Mouse (Mus musculus): Measurements from ENCODE around the gene Araf. TPM values are rescaled to one million over a fixed set of nuclear protein-coding genes. Genes with fewer than 3 reads are reported as not detected.

The Araf gene
- polyA plus RNA-seq (2015; fragmentation: Nextera tagmentation; extraction: Ambion mirVana), result 97.5 and 110 TPM in 2 replicates

GRCm38 (mm10) chrX:20797681-20798080, at the start of gene Araf:
Gene Araf, plus strand, starts transcription at chrX:20797814.
- H3K36me3 ChIP-seq, result no peaks in the 10 kb centered on the region
- H3K9me3 ChIP-seq, result no peaks in the 10 kb centered on the region
- peak within 1 kb of the TSS; percentile 81 for H3K27ac ChIP-seq
- no peaks in the 10 kb centered on the region for H3K27me3 ChIP-seq (replicated peaks)
- peak within 1 kb of the TSS; percentile 40 for H3K4me3 ChIP-seq (replicated peaks)
- WGBS, result 39% methylated on average over 7 of the region's 7 CpGs
- peak within 1 kb of the TSS; percentile 54 for H3K4me2 ChIP-seq (replicated peaks)
- H3K9ac ChIP-seq, result peak within 1 kb of the TSS; percentile 52
- no peaks in the 10 kb centered on the region for H3K4me1 ChIP-seq (replicated peaks)
- peak; percentile 70 for ATAC-seq

- no peak overlapping the region for H3K27ac ChIP-seq
- no peak overlapping the region for H3K4me3 ChIP-seq (replicated peaks)
- H3K36me3 ChIP-seq, result no peaks in the 10 kb centered on the region
- no peak overlapping the region for H3K4me2 ChIP-seq (replicated peaks)
- no peaks in the 10 kb centered on the region for H3K27me3 ChIP-seq (replicated peaks)
- H3K9ac ChIP-seq, result no peak overlapping the region
- H3K9me3 ChIP-seq, result no peaks in the 10 kb centered on the region
- no peaks in the 10 kb centered on the region for H3K4me1 ChIP-seq (replicated peaks)
- 74% methylated on average over 2 of the region's 2 CpGs for WGBS
- ATAC-seq, result no peak
Observed at GRCm38 (mm10) chrX:20748829-20749228, 48.8 kb upstream of the Araf start.

- Histone ChIP-seq H3K27me3 (replicated peaks) (no peaks in the 10 kb centered on the region), H3K9ac (no peak overlapping the region), H3K4me1 (replicated peaks) (no peaks in the 10 kb centered on the region), H3K4me2 (replicated peaks) (no peak overlapping the region), H3K27ac (no peak overlapping the region), H3K4me3 (replicated peaks) (no peak overlapping the region), H3K9me3 (no peaks in the 10 kb centered on the region), H3K36me3 (no peaks in the 10 kb centered on the region)
- no peak for ATAC-seq
- WGBS, result 74% methylated on average over 4 of the region's 4 CpGs
Observed at GRCm38 (mm10) chrX:20761201-20761600, 36.4 kb upstream of the Araf start.

- Histone ChIP-seq H3K4me2 (replicated peaks) (no peak overlapping the region), H3K9me3 (no peaks in the 10 kb centered on the region), H3K36me3 (no peaks in the 10 kb centered on the region), H3K4me3 (replicated peaks) (no peak overlapping the region), H3K27me3 (replicated peaks) (no peaks in the 10 kb centered on the region), H3K27ac (no peak overlapping the region), H3K9ac (no peak overlapping the region), H3K4me1 (replicated peaks) (no peaks in the 10 kb centered on the region)
- WGBS, result 0% methylated on average over 1 of the region's 1 CpGs
- ATAC-seq, result peak; percentile 59; the same call in 1 of the 2 replicates
Observed at GRCm38 (mm10) chrX:20770697-20771381, 26.8 kb upstream of the Araf start.

- H3K36me3 ChIP-seq, result no peaks in the 10 kb centered on the region
- no peak overlapping the region for H3K4me3 ChIP-seq (replicated peaks)
- H3K27ac ChIP-seq, result no peak overlapping the region
- no peak for ATAC-seq
- no peaks in the 10 kb centered on the region for H3K27me3 ChIP-seq (replicated peaks)
- H3K4me1 ChIP-seq (replicated peaks), result no peaks in the 10 kb centered on the region
- H3K4me2 ChIP-seq (replicated peaks), result no peak overlapping the region
- H3K9me3 ChIP-seq, result no peaks in the 10 kb centered on the region
- H3K9ac ChIP-seq, result no peak overlapping the region
- 54% methylated on average over 2 of the region's 2 CpGs for WGBS
Observed at GRCm38 (mm10) chrX:20771666-20772065, 25.9 kb upstream of the Araf start.

GRCm38 (mm10) chrX:20775271-20776016, 22.2 kb upstream of the Araf start:
- H3K9ac ChIP-seq, result no peak overlapping the region
- no peaks in the 10 kb centered on the region for H3K9me3 ChIP-seq
- no peaks in the 10 kb centered on the region for H3K36me3 ChIP-seq
- no peaks in the 10 kb centered on the region for H3K27me3 ChIP-seq (replicated peaks)
- no peak overlapping the region for H3K27ac ChIP-seq
- 0 out of 2 replicates have a peak overlapping the region, but pooled peaks have one; percentile 11 for H3K4me2 ChIP-seq (replicated peaks)
- H3K4me3 ChIP-seq (replicated peaks), result no peak overlapping the region
- ATAC-seq, result no peak
- 53% methylated on average over 19 of the region's 19 CpGs for WGBS
- no peaks in the 10 kb centered on the region for H3K4me1 ChIP-seq (replicated peaks)

GRCm38 (mm10) chrX:20777619-20778018, 20.0 kb upstream of the Araf start:
- H3K36me3 ChIP-seq, result no peaks in the 10 kb centered on the region

GRCm38 (mm10) chrX:20787309-20787708, 10.3 kb upstream of the Araf start:
- H3K4me2 ChIP-seq (replicated peaks), result no peak overlapping the region
- H3K9ac ChIP-seq, result no peak overlapping the region
- no peaks in the 10 kb centered on the region for H3K9me3 ChIP-seq
- no peak overlapping the region for H3K27ac ChIP-seq
- H3K36me3 ChIP-seq, result no peaks in the 10 kb centered on the region
- H3K4me1 ChIP-seq (replicated peaks), result no peaks in the 10 kb centered on the region
- no peaks in the 10 kb centered on the region for H3K27me3 ChIP-seq (replicated peaks)
- H3K4me3 ChIP-seq (replicated peaks), result no peak overlapping the region
- 84% methylated on average over 2 of the region's 2 CpGs for WGBS
- no peak for ATAC-seq

More at GRCm38 (mm10) chrX:20777619-20778018, 20.0 kb upstream of the Araf start:
- Histone ChIP-seq H3K4me1 (replicated peaks) (no peaks in the 10 kb centered on the region), H3K27me3 (replicated peaks) (no peaks in the 10 kb centered on the region), H3K9ac (no peak overlapping the region), H3K27ac (no peak overlapping the region), H3K9me3 (no peaks in the 10 kb centered on the region), H3K4me2 (replicated peaks) (no peak overlapping the region), H3K4me3 (replicated peaks) (no peak overlapping the region)
- ATAC-seq, result no peak

GRCm38 (mm10) chrX:20792417-20792816, 5.2 kb upstream of the Araf start:
- Histone ChIP-seq H3K27me3 (replicated peaks) (no peaks in the 10 kb centered on the region), H3K27ac (no peak overlapping the region), H3K4me1 (replicated peaks) (no peaks in the 10 kb centered on the region), H3K9ac (no peak overlapping the region), H3K36me3 (no peaks in the 10 kb centered on the region), H3K4me3 (replicated peaks) (no peak overlapping the region), H3K4me2 (replicated peaks) (no peak overlapping the region), H3K9me3 (no peaks in the 10 kb centered on the region)
- WGBS, result 39% methylated on average over 3 of the region's 3 CpGs
- ATAC-seq, result no peak

- Histone ChIP-seq H3K4me1 (replicated peaks) (no peaks in the 10 kb centered on the region), H3K9ac (no peak overlapping the region), H3K4me3 (replicated peaks) (no peak overlapping the region), H3K36me3 (no peaks in the 10 kb centered on the region), H3K27ac (no peak overlapping the region), H3K9me3 (no peaks in the 10 kb centered on the region), H3K4me2 (replicated peaks) (no peak overlapping the region), H3K27me3 (replicated peaks) (no peaks in the 10 kb centered on the region)
- ATAC-seq, result no peak
- WGBS, result 65% methylated on average over 7 of the region's 7 CpGs
Observed at GRCm38 (mm10) chrX:20793230-20793629, 4.4 kb upstream of the Araf start.

GRCm38 (mm10) chrX:20794229-20794628, 3.4 kb upstream of the Araf start:
- Histone ChIP-seq H3K4me2 (replicated peaks) (no peak overlapping the region), H3K9me3 (no peaks in the 10 kb centered on the region), H3K4me3 (replicated peaks) (no peak overlapping the region), H3K27me3 (replicated peaks) (no peaks in the 10 kb centered on the region), H3K36me3 (no peaks in the 10 kb centered on the region), H3K9ac (no peak overlapping the region), H3K27ac (no peak overlapping the region), H3K4me1 (replicated peaks) (no peaks in the 10 kb centered on the region)
- ATAC-seq, result no peak
- WGBS, result 38% methylated on average over 5 of the region's 5 CpGs

GRCm38 (mm10) chrX:20798141-20798796, 655 bp downstream of the Araf start:
- Histone ChIP-seq H3K27me3 (replicated peaks) (no peaks in the 10 kb centered on the region), H3K9ac (peak overlapping the region; percentile 52), H3K4me3 (replicated peaks) (peak overlapping the region; percentile 40), H3K9me3 (no peaks in the 10 kb centered on the region), H3K27ac (peak overlapping the region; percentile 81), H3K36me3 (no peaks in the 10 kb centered on the region), H3K4me1 (replicated peaks) (no peaks in the 10 kb centered on the region), H3K4me2 (replicated peaks) (peak overlapping the region; percentile 54)
- peak; percentile 98 for ATAC-seq
- WGBS, result 23% methylated on average over 20 of the region's 21 CpGs
